Mouse (Mus musculus) frontal cortex, postnatal 10 days (tissue): ENCODE data around the gene Pik3ip1.

Experiments
- DNase-seq, 2 experiments: peaks; one replicate each; pipeline ENCODE4 v3.0.0; 2022; ENCODE audit warnings: low spot score in 2 of 2, mixed read lengths in 1 of 2

Gene Pik3ip1

GRCm38 (mm10) chr11:3302792-3303191 is 27.4 kb upstream of the Pik3ip1 start:
- DNase-seq, result no peak

- no peak for DNase-seq
Observed at GRCm38 (mm10) chr11:3305821-3306220, 24.4 kb upstream of the Pik3ip1 start.

GRCm38 (mm10) chr11:3307875-3308274 is 22.3 kb upstream of the Pik3ip1 start:
- DNase-seq, result no peak

- DNase-seq, result no peak
Observed at GRCm38 (mm10) chr11:3309884-3310283, 20.3 kb upstream of the Pik3ip1 start.

- DNase-seq, result no peak
Observed at GRCm38 (mm10) chr11:3310789-3311585, 19.2 kb upstream of the Pik3ip1 start.

- no peak for DNase-seq
Observed at GRCm38 (mm10) chr11:3311586-3312347, 18.4 kb upstream of the Pik3ip1 start.

- no peak for DNase-seq
Observed at GRCm38 (mm10) chr11:3313294-3313693, 16.9 kb upstream of the Pik3ip1 start.

GRCm38 (mm10) chr11:3314148-3314547 is 16.1 kb upstream of the Pik3ip1 start:
- DNase-seq, result peak in 1 of 2 experiments; percentile 50

GRCm38 (mm10) chr11:3318286-3318685 is 11.9 kb upstream of the Pik3ip1 start:
- DNase-seq, result no peak

- DNase-seq, result no peak
Observed at GRCm38 (mm10) chr11:3328271-3328670, 1.9 kb upstream of the Pik3ip1 start.

- DNase-seq, result no peak
Observed at GRCm38 (mm10) chr11:3328806-3329775, 1.1 kb upstream of the Pik3ip1 start.

GRCm38 (mm10) chr11:3330566-3330965 is 365 bp downstream of the Pik3ip1 start:
- DNase-seq, result peak; percentile 79 to 82

- no peak for DNase-seq
Observed at GRCm38 (mm10) chr11:3330991-3331750, 970 bp downstream of the Pik3ip1 start.

- peak; percentile 90 for DNase-seq
Observed at GRCm38 (mm10) chr11:3331756-3332642, 1.8 kb downstream of the Pik3ip1 start.

- no peak for DNase-seq
Observed at GRCm38 (mm10) chr11:3333111-3333695, 3.0 kb downstream of the Pik3ip1 start.

- no peak for DNase-seq
Observed at GRCm38 (mm10) chr11:3334141-3334710, 4.0 kb downstream of the Pik3ip1 start.

GRCm38 (mm10) chr11:3334711-3335316 is 4.6 kb downstream of the Pik3ip1 start:
- no peak for DNase-seq

- no peak for DNase-seq
Observed at GRCm38 (mm10) chr11:3335651-3336216, 5.5 kb downstream of the Pik3ip1 start.
